Mouse (Mus musculus) left cerebral cortex, postnatal 4 days (tissue): ENCODE data around the gene Urgcp. TPM values are rescaled to one million over a fixed set of nuclear protein-coding genes. Genes with fewer than 3 reads are reported as not detected.
A peak's percentile ranks its signal among the peaks of the same experiment; 100 is the strongest.

Experiments used
- DNase-seq: peaks from one replicate; pipeline ENCODE4 v3.0.0-alpha.2; 2022
- intact Hi-C: fragments of 180-260 bp; cut with DNase I; formaldehyde crosslinking; loops from one replicate; pipeline ENCODE4 v1.15.1; 2025
- total RNA-seq, 2 experiments: library from RNA; stranded (reverse); gene quantifications; 2 replicates each; pipeline ENCODE4 v1.2.3; 2021

Gene Urgcp
- total RNA-seq, 2 experiments from 2014 or later, result 41.5 to 52.4 TPM

DNA sequence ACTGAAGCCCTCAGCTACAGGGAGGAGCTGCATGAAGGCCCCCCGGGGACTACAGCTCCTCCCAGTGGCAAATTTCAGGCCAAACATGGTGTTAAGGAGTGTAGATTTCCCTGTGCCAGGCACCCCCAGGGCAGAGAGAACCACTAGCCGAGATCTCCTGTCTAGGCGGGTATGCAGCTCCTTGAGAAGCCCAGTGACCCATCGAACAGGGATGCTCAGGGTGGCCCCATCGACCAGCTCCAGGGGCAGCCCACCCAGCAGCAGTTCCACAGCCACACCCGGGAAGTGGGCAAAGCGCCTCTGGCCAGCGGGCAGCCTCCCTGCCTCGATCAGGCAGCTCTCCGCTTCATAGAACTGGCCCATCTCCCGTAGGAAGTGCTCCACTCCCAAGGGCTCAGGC, 45.9 kb downstream of the Urgcp start:
- no peak for DNase-seq
- intact Hi-C loops, result no loop called here

DNA sequence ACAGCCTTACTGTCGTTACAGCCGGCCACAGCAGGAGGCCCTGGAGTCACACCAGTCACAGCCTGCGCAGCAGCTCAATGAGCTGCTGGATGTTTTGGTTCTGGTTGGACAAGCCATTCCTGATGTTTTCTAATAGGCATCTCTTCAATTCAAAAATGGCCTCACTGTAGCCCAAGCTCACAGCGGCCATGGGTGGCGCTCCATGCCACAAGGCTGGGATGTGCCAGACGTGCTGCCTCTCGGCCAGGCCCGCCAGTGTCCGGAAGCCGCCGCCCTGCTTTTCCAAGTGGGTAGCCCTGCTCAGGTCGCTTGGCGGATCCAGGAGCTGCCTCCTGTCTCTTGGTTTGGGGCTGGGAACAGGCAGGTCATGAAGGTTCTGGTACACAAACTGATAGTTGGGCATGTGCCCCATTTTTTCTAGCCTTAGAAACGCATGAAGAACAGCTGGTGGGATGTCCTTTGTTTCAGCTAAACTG, 46.5 kb downstream of the Urgcp start, which contains the start of gene Mrps24:
Mrps24 (minus strand) TSS at position 51 of the 476 bp plus-strand sequence.
- intact Hi-C loops, result no loop called here
- DNase-seq, result no peak

DNA sequence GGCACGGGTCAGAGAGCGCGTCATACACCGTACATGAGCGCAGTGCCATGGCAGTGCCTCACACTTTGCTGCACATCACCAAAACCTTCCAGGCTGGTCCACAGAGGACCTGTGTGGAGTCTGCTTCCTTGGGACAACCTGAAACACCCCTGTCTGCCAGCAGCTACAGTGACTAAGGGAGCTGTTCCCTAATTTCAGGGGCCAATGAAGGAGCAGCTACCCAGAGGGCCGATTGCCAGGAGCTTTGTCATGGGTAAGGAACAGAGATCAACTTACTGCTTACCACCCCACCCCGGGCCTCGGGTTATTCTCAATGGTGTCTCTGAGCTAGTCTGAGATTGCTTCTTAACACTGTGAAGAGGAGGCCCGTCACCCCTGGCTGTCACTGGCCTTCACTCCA, 47.0 kb downstream of the Urgcp start:
- intact Hi-C loops, result no loop called here

DNA sequence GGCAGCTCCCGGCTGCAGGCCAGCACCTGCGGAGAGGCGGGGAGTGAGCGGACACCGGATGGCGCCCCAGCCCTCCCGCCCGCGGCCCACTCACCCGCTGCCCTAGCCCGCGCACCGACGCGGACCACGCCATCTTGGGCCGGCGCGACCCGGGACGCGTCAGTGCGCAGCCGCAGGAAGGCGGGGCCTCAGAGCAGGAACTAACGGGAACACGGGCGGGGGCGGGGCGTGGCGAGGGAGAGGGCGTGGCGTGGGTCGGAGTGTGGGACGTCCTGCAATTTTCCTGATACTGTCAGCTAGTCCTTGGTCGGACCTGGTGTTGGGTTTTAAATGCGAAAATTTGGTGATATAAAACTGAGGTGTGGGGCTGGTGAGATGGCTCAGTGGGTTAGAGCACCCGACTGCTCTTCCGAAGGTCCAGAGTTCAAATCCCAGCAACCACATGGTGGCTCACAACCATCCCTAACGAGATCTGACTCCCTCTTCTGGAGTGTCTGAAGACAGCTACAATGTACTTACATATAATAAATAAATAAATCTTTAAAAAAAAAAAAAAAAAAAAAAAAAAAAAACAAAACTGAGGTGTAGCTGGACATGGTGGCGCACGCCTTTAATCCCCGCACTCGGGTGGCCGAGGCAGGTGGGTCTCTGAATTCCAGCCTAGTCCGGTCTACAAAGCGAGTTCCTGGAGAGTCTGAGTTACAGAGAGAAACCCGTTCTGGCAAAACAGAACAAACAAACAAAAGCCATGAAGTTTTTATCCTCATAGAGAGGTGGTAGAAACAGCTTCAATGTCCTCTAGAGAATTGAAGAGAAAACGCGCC, 54.4 kb downstream of the Urgcp start:
- intact Hi-C loops, result loop anchor here (10.0 kb wide), 2 partner anchors 143 to 223 kb away; partner anchors contain the start of gene Ankrd36

More for the DNA sequence above, 47.0 kb downstream of the Urgcp start:
- no peak for DNase-seq

DNA sequence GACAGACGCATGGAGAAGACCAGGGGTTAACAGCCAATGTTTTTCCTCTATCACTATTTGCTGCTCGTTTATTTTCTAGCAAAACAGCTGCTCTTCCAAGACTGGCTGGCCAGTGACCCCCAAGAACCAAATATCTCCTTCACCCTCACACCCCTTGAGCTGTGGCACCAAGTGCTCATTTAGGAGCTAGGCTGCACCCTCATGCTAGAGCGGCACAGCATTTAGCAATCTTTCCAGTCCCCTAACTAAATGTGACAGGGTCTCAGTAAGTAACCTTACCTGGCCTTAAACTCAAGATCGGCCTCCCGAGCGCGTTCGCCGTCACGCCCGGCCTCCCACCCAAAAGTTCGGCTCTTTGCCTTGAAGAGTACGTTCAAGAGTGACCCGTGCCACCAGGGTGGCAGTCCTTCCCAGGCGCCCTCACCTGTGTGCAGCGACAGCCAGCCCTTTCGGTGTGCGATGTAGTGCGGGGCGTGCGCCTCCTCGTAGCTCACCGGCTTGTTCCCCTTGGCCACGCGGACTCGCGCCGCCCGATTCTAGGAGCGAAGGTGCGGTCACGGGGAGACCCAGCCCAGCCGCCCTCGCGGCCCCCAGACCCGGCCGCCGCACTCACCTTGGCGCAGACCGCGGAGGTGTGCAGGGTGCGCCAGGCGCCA, 55.2 kb downstream of the Urgcp start:
- DNase-seq, result no peak
- intact Hi-C loops, result loop anchor here (10.0 kb wide), 2 partner anchors 142 to 222 kb away; partner anchors contain the start of gene Ankrd36

More for the DNA sequence above, 54.4 kb downstream of the Urgcp start:
- peak; percentile 94 for DNase-seq

DNA sequence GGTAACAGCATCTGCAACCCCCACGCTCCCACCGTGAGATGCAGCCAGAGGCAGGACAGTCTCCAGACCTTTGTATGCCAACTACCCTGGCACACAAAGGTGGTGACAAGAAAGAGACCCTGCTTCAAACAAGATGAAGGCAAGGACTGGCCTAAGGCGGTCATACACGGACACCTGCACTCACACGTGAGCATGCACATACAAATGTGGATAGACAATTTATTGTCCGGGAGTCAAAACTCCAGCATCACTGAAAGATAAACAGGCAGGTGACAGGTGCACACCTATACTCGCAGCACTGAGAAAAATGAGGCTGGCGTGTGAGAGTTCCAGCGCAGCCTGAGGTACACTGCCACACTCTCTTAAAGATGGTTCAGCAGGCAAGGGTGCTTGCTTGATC, 56.2 kb downstream of the Urgcp start:
- intact Hi-C loops, result loop anchor here (10.0 kb wide), 2 partner anchors 141 to 221 kb away; partner anchors contain the start of gene Ankrd36
- no peak for DNase-seq

DNA sequence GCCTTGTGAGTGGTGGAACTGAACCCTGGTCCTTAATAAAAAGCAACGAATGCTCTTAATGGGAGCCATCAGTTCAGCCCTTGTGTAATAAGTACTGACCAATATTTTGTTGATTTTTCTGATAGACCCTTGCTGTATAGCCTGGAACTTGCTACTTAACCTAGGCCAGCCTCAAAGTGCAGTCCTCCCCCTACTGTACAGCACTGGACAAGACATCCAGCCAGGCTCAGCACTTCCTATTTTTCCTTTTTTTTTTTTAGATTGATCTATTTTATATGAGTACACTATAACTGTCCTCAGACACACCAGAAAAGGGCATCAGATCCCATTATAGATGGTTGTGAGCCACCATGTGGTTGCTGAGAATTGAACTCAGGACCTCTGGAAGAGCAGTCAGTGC, 58.8 kb downstream of the Urgcp start:
- intact Hi-C loops, result loop anchor here (10.0 kb wide), 2 partner anchors 139 to 219 kb away; partner anchors contain the start of gene Ankrd36
- no peak for DNase-seq

DNA sequence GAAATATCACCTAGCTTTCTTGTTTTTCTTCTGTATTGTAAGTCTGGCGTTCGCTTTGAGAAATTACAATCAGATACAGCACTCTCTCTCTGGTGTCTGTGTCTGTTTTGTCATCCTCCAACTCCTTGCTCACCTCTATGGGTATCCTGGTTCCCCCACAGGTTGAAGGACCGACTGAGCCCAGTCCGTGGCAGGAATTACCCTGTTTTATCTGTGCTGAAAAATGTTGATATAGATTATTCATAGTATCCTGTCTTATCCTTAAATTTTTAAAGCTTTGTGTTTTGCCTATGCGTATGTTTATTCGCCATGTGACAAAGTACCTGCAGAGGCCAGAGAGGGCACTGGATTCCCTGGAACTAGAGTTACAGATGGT, 59.2 kb downstream of the Urgcp start:
- no peak for DNase-seq
- intact Hi-C loops, result loop anchor here (10.0 kb wide), 2 partner anchors 138 to 218 kb away; partner anchors contain the start of gene Ankrd36

DNA sequence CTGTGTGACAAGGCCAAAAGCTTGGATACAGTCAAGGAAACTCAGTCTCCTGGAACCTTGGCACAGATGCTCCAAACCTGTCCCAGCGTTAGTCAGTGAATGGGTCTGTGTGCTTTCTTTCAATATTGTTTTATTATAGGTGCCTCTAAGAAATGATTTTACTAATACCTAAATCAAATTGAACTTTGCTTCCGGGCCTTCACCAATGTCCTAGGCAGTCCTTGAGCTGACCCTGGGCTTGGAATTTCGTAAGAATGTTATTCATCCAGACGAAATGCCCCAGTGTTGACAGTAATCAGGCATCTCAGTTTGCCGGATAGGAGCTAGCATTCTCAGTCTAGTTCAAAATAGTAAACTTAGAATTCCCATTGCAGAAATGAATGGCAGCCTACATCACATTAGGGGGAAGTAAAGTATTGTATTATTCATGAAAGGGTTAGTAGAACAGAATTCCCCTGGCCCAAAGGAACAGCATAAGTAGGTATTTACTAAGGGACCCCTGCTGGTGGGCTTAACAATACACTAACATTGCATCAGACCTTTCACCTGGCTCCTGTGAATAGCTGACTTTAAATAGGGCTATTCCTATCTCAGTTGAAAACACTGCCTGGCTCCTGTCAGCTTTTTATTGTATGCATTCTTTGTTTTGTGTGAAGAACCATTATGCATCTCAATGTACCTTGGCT, 59.8 kb downstream of the Urgcp start:
- DNase-seq, result no peak
- intact Hi-C loops, result loop anchor here (10.0 kb wide), 2 partner anchors 138 to 218 kb away; partner anchors contain the start of gene Ankrd36

DNA sequence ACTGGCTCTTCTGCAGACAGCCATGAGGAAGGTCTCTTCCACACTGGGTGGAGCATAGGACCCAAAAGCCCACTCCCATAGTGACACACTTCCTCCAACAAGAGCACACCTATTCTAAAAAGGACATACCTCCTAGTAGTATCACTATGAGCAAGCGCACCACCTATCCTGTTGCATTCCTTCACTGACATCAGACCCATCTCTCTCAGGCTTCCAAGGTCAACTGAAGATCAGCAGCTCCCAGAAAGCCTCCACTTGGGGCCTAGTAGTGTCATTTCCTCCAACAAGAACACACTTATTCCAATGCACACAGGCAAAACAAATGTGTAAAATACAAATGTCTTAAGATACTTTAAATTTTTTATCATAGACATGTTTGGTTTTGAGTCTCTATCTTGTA, 60.4 kb downstream of the Urgcp start:
- intact Hi-C loops, result loop anchor here (10.0 kb wide), 2 partner anchors 137 to 217 kb away; partner anchors contain the start of gene Ankrd36
- DNase-seq, result no peak

DNA sequence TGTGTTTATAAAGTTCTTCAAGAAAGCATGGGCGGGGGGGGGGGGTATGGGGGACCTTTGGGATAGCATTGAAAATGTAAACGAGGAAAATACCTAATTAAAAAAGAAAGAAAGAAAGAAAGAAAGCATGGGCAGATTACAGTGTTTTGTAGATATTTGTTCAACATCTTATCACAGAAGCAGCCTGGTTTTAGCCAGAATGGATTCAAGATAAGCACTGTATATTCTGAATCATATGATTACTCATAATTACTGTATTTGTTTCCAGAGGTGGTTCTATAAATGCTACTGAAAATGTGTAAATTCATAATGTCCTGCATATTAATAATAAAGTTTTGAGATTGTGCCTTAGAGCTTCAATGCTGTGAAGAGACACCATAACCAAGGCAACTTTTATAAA, 60.9 kb downstream of the Urgcp start:
- no peak for DNase-seq
- intact Hi-C loops, result loop anchor here (10.0 kb wide), 2 partner anchors 136 to 216 kb away; partner anchors contain the start of gene Ankrd36

DNA sequence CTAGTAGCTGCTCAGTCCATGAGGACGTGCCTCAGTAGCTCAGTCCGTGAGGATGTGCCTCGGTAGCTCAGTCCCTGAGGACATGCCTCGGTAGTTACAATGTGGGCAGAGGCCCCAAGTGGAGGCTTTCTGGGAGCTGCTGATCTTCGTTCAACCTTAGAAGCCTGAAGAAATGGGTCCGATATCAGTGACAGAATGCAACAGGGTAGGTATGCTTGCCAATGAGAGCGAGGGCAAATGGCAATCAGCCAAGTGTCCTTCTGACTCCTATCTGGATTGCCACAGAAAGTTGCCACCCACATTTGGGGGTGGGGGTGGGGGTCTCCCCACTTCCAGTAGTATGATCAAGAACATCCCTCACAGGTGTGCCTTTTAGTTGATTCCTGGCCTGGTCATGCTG, 61.4 kb downstream of the Urgcp start:
- intact Hi-C loops, result loop anchor here (10.0 kb wide), 2 partner anchors 136 to 216 kb away; partner anchors contain the start of gene Ankrd36
- no peak for DNase-seq

DNA sequence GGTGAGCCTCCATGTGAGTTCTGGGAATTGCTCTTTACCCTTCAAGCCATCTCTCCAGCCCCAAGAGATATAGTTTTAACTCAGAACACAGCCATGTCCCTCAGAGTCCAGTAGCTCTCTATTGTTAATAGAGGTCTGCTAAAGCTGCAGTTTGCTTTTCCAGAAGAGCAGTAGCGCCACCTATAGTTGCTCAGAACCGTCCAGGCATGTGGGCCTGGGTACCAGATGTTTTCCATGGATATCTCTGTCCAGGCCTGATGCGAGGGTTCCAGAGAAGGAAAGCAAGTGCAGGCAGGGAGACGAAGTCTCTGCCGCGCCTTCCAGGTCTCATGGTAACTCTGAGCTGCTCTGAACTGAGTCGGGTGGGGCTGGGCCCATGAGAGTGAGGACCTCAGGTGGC, 70.4 kb downstream of the Urgcp start:
- DNase-seq, result peak; percentile 54

DNA sequence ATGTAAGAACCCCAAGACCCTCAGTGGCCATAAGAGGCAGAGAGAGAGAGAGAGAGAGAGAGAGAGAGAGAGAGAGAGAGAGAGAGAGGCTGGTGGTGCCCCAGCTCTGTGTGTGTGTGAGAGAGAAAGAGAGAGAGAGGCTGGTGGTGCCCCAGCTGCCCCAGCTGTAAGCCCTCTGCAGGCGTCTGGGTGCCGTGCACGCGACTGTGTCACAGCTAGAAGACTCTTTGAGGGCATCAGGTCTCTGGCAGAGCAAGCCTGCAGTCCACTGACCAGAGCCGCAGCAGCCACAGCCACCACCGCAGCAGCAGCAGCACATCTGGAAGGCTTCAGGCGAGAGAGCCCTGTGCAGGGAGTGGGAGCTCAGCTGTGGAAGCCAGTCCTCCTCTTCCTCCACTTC, 77.9 kb downstream of the Urgcp start:
- intact Hi-C loops, result no loop called here
- DNase-seq, result no peak

More for the DNA sequence above, 70.4 kb downstream of the Urgcp start:
- intact Hi-C loops, result no loop called here

DNA sequence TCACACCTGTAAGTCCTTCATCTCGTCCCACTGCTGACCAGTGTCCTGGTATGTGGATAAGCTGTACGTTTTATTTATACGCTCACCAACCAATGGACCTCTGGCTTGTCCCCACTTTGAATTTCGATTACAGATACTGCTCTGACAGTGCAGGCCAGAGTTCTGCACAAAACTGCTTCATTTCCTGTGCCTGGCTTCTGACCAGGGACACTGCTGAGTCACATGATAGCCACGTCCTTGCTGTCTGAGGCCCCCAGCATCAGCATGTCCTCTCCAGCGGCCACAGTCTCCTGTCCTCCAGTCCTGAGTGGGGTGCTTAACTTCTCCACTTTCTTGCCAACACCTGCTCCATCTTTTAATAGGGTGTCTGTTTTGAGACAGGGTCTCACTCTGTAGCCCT, 79.6 kb downstream of the Urgcp start:
- DNase-seq, result no peak
- intact Hi-C loops, result no loop called here

Other genes with a start within 250 kb of the Urgcp start
- 100 to 1,000 TPM in 1 of 2 experiments, 10 to 100 TPM in 1; 91.7 to 110 TPM for gene Xbp1, start 241.7 kb downstream of the Urgcp start, total RNA-seq
- gene Ccdc117, start 220.2 kb downstream of the Urgcp start, total RNA-seq, result 10 to 100 TPM; 10.9 TPM
- gene Ankrd36, start 192.7 kb downstream of the Urgcp start, total RNA-seq, result not detected
- 10 to 100 TPM; 90.3 to 93.2 TPM for gene Mrps24, start 46.7 kb downstream of the Urgcp start, total RNA-seq
- gene Dbnl, start 26.1 kb upstream of the Urgcp start, total RNA-seq, result 10 to 100 TPM; 89.8 to 92.4 TPM
- 1 to 10 TPM; 1.6 TPM for gene Pgam2, start 41.4 kb upstream of the Urgcp start, total RNA-seq
- 10 to 100 TPM; 16.1 to 16.5 TPM for gene Polm, start 75.6 kb upstream of the Urgcp start, total RNA-seq
- gene Aebp1, start 99.6 kb upstream of the Urgcp start, total RNA-seq, result 10 to 100 TPM; 20.4 to 24.8 TPM
- 10 to 100 TPM; 26.6 to 37.5 TPM for gene Pold2, start 115.9 kb upstream of the Urgcp start, total RNA-seq
- not detected for gene Myl7, start 136.4 kb upstream of the Urgcp start, total RNA-seq
- 1 to 10 TPM; 3.9 to 4.0 TPM for gene Gck, start 187.7 kb upstream of the Urgcp start, total RNA-seq
- gene Ykt6, start 193.3 kb upstream of the Urgcp start, total RNA-seq, result 100 to 1,000 TPM; 202 to 213 TPM